ENCODE assay signal across 8 mouse cellular contexts in the genomic region with DNA sequence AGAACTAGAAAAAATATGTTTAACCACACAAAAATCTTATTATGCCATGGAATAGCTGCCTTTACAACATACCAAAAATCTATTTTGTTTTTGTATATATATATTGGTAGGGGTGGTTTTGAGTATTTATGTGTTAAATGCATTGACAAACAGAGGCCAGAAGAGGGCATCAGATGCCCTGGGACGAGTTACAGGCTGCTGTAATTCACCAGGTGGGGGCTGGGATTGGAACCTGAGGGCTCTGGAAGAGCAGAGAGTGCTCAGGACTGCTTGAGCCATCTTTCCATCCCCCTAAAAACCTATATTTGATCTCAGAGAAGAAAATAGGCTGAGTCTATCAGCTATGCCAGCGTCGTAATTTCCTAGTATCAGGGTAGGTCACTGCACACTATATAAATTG. TPM values are rescaled to one million over a fixed set of nuclear protein-coding genes. Genes with fewer than 3 reads are reported as not detected.
A peak's percentile ranks its signal among the peaks of the same experiment; 100 is the strongest.
DNase-seq lines count a peak whose midpoint lies in the region; ATAC-seq and TF ChIP-seq lines count a peak whose summit lies in the region.

No protein-coding gene starts in this region.

- no peak overlapping the region for H3K27ac ChIP-seq in left cerebral cortex, adult 2 months
- H3K27ac ChIP-seq in intestine, embryonic 15.5 days = no peak overlapping the region

- no peaks in the 10 kb centered on the region for H3K27me3 ChIP-seq in myocyte (ENCODE audit: control insufficient read depth, insufficient read depth, insufficient read length)
- H3K27me3 ChIP-seq in intestine, embryonic 15.5 days (replicated peaks) = no peaks in the 10 kb centered on the region

- H3K79me2 ChIP-seq in myocyte (ENCODE audit: control insufficient read depth, insufficient read depth) = no peaks in the 10 kb centered on the region

- H3K4me1 ChIP-seq in intestine, embryonic 15.5 days (replicated peaks) = peaks cover 2% of the 10 kb centered on the region; the same call in 1 of the 2 replicates

- peak; percentile 69 for TF ChIP-seq CTCF in left cerebral cortex, adult 2 months (IDR thresholded peaks at IDR 0.05)

- 27% methylated on average over 3 of the region's 3 CpGs for WGBS in intestine, embryonic 15.5 days

- peak; percentile 34 for DNase-seq in adrenal gland, postnatal 10 days
- DNase-seq in adrenal gland, adult 18-20 months (ENCODE audit: low spot score in 2 of 2) = no peak
- DNase-seq in left cerebral cortex, adult 2 months (ENCODE audit: extremely low spot score in 1 of 2, low spot score in 2 of 2) = peak in 1 of 2 experiments; percentile 31
- no peak for DNase-seq in left cerebral cortex, adult 8-10 months (ENCODE audit: low spot score in 2 of 2)
- peak; percentile 46 for DNase-seq in cerebellum, adult 9-10 months
- DNase-seq in kidney, postnatal 4 days = peak; percentile 51 to 61

- H3K9me3 ChIP-seq in intestine, embryonic 15.5 days = no peaks in the 10 kb centered on the region

- peak overlapping the region; percentile 53 for H3K4me2 ChIP-seq in myocyte (ENCODE audit: low read depth)
- no peak overlapping the region for H3K4me2 ChIP-seq in intestine, embryonic 15.5 days (replicated peaks)

- H3K36me3 ChIP-seq in myocyte (ENCODE audit: control insufficient read depth, insufficient read depth) = no peaks in the 10 kb centered on the region
- H3K36me3 ChIP-seq in intestine, embryonic 15.5 days = no peaks in the 10 kb centered on the region

- intact Hi-C loops in left cerebral cortex, adult 2 months (cut with DNase I) = loop anchor here (2.0 to 5.0 kb wide), 2 partner anchors 66 to 290 kb away; no protein-coding TSS in a partner anchor

- no peak overlapping the region for H3ac ChIP-seq in myocyte (ENCODE audit: control insufficient read depth, insufficient read length)

- H3K4me3 ChIP-seq in left cerebral cortex, adult 2 months = no peak overlapping the region
- no peak overlapping the region for H3K4me3 ChIP-seq in myocyte
- H3K4me3 ChIP-seq in intestine, embryonic 15.5 days (replicated peaks) = no peak overlapping the region

- H3K9ac ChIP-seq in intestine, embryonic 15.5 days = no peak overlapping the region

- no peak for TF ChIP-seq POLR2A in myocyte (IDR thresholded peaks at IDR 0.05; ENCODE audit: insufficient read length, low read depth)

- no peak for ATAC-seq in intestine, embryonic 15.5 days

TF ChIP-seq in myocyte, 11 proteins besides CTCF, POLR2A, EP300 and RAD21:
- TF ChIP-seq REST (IDR thresholded peaks at IDR 0.05; ENCODE audit: insufficient read depth, insufficient read length) (no peak), TCF3 (IDR thresholded peaks at IDR 0.05; ENCODE audit: insufficient read length, low read depth) (no peak), E2F4 (IDR thresholded peaks at IDR 0.05; ENCODE audit: insufficient read depth) (no peak), CEBPB (IDR thresholded peaks at IDR 0.05; ENCODE audit: insufficient read depth, poor library complexity, severe bottlenecking) (no peak), SRF (IDR thresholded peaks at IDR 0.05; ENCODE audit: control insufficient read depth, insufficient read length, low read depth) (no peak), POLR2AphosphoS2 (IDR thresholded peaks at IDR 0.05; ENCODE audit: insufficient read length, low read depth) (no peak), MAX (IDR thresholded peaks at IDR 0.05; ENCODE audit: low read depth) (no peak)

RNA-seq across cellular contexts. Expression of gene Prim2, which starts 2.9 kb away (rescaled TPM):
- 10 to 100 TPM in 1 of 2 experiments, 1 to 10 TPM in 1; 8.6 to 10.9 TPM for total RNA-seq in adrenal gland, postnatal 10 days (2021)
- 1 to 10 TPM; 3.7 to 4.9 TPM for total RNA-seq in adrenal gland, adult 18-20 months (2021)
- total RNA-seq in left cerebral cortex, adult 2 months (2021) = 1 to 10 TPM; 7.5 to 7.8 TPM
- total RNA-seq in left cerebral cortex, adult 8-10 months (2022) = 1 to 10 TPM; 6.5 to 7.9 (median 7.4) TPM
- 8.2 TPM for polyA plus RNA-seq in myocyte (2012; fragmentation: generic; extraction: Trizol)
- 29.7 and 30.8 TPM in 2 replicates for polyA plus RNA-seq in intestine, embryonic 15.5 days (2015; fragmentation: Nextera tagmentation; extraction: Ambion mirVana)

RNA-seq across cellular contexts. Expression of gene Rab23, which starts 47.2 kb away (rescaled TPM):
- 10 to 100 TPM; 11.6 to 14.6 TPM for total RNA-seq in adrenal gland, postnatal 10 days (2021)
- 10 to 100 TPM in 1 of 2 experiments, 1 to 10 TPM in 1; 8.3 to 13.5 TPM for total RNA-seq in adrenal gland, adult 18-20 months (2021)
- total RNA-seq in left cerebral cortex, adult 2 months (2021) = 10 to 100 TPM; 29.7 to 31.0 TPM
- 10 to 100 TPM; 24.1 to 30.2 (median 27.6) TPM for total RNA-seq in left cerebral cortex, adult 8-10 months (2022)
- polyA plus RNA-seq in myocyte (2012; fragmentation: generic; extraction: Trizol) = 8.7 TPM
- 18.1 and 19.1 TPM in 2 replicates for polyA plus RNA-seq in intestine, embryonic 15.5 days (2015; fragmentation: Nextera tagmentation; extraction: Ambion mirVana)

Comparison
In these comparisons a context has a peak if more than half of its experiments do, and no peak if none do; other contexts are left out.
1. DNase-seq: peak in adrenal gland, postnatal 10 days (single experiment), cerebellum, adult 9-10 months (single experiment) and kidney, postnatal 4 days (2 of 2); none in adrenal gland, adult 18-20 months (0 of 2) and left cerebral cortex, adult 8-10 months (0 of 2).